Mouse (Mus musculus) spleen, adult 2 months (tissue): ENCODE results near the gene Dthd1.

Experiments used
- CTCF ChIP-seq: fragments of 200-500 bp; IDR thresholded peaks from 2 replicates; pipeline ENCODE4 v1.5.1; 2011; ENCODE audit warnings: mild to moderate bottlenecking, inconsistent platforms; ENCODE audit not compliant: insufficient read depth, insufficient read length, insufficient replicate concordance; ENCODE audit errors: extremely low read depth
- POLR2A ChIP-seq: fragments of 200-500 bp; IDR thresholded peaks from 2 replicates; pipeline ENCODE4 v1.6.1; 2011; ENCODE audit warnings: low read depth, low read length, inconsistent platforms

DNA sequence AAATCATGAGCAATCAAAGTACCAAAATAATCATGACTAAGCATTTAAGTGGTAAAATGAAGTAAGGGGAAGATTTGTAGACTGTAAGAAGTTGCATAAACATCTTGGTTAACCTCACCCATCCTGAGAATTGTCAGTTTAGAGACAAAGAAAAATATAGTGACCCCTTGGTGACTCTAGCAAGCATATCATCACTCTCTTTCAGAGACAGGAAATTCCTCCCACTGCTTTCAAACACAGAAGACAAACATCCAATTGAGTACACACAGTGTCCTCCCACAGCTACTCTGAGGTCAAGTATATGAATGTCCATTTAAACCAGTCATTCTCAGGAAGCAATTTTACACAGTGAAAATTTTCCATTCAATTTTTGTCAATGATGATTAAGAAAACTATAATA lies 111.0 kb downstream of the Dthd1 start:
- TF ChIP-seq CTCF, result no peak
- no peak for TF ChIP-seq POLR2A
